Mouse (Mus musculus) lung, adult 2 months (tissue): ENCODE measurements around the gene Krt14.

ENCODE experiments used
- CTCF ChIP-seq: fragments of 200-500 bp; IDR thresholded peaks from 2 replicates; pipeline ENCODE4 v1.5.1; 2011; ENCODE audit warnings: mild to moderate bottlenecking, low read length, control low read depth; ENCODE audit not compliant: insufficient read depth
- POLR2A ChIP-seq: fragments of 200-500 bp; IDR thresholded peaks from 2 replicates; pipeline ENCODE4 v1.6.1; 2011; ENCODE audit warnings: low read depth, mild to moderate bottlenecking, control low read depth, low read length, borderline replicate concordance; ENCODE audit errors: extremely low read depth

DNA sequence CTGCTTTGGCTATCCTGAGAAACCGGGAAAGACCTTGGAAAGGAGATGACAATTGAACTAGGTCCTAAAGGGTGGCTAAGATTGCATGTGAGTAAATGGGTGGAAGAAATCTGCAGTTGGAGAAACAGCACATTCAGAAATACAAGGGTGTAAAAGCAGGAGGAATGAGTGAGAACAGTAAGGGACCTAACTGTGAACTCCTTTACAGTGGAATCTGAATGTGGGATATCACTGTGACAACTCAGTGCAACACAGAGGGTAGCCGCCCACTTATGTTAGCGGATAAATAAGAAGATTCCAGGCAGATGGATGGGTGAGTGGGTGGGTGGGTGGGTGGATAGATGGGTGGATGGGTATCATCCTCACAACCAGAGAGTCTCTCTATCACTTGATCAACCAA is 15.5 kb downstream of the Krt14 start:
- no peak for TF ChIP-seq CTCF
- TF ChIP-seq POLR2A: no peak
